Mouse (Mus musculus) layer of hippocampus, postnatal 36 days (tissue): ENCODE data around the gene Fcer1g. TPM values are rescaled to one million over a fixed set of nuclear protein-coding genes. Genes with fewer than 3 reads are reported as not detected.
A peak's percentile ranks its signal among the peaks of the same experiment; 100 is the strongest.

Experiments used
- DNase-seq, 2 experiments: peaks; one replicate each; pipeline ENCODE4 v3.0.0; 2022
- total RNA-seq, 2 experiments: library from RNA; stranded (reverse); gene quantifications; 2 replicates each; pipeline ENCODE4 v1.2.3; 2021

Gene Fcer1g
- 10 to 100 TPM; 13.5 to 15.2 TPM for total RNA-seq

DNA sequence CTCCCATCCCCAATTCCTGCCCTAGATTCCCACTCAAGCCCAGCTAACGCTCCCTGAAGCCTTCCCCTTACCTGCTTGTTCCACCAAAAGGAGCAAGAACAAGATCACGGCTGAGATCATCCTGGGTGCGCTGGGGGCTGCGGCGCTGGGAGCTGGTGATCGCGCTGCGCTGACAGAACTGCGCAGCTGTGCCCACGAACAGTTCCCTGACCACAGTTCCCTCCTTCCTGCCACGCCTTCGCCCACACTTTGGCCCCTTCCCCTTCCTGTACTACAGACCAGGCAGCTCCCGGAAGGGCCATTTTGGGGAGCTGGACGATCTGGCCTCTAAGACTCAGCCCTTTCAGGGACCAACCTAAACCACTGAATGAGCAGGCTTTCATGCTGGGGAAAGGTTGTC lies at the start of gene Fcer1g:
TSS of gene Fcer1g (minus strand) at position 240 of the 400 bp plus-strand sequence.
- no peak for DNase-seq

DNA sequence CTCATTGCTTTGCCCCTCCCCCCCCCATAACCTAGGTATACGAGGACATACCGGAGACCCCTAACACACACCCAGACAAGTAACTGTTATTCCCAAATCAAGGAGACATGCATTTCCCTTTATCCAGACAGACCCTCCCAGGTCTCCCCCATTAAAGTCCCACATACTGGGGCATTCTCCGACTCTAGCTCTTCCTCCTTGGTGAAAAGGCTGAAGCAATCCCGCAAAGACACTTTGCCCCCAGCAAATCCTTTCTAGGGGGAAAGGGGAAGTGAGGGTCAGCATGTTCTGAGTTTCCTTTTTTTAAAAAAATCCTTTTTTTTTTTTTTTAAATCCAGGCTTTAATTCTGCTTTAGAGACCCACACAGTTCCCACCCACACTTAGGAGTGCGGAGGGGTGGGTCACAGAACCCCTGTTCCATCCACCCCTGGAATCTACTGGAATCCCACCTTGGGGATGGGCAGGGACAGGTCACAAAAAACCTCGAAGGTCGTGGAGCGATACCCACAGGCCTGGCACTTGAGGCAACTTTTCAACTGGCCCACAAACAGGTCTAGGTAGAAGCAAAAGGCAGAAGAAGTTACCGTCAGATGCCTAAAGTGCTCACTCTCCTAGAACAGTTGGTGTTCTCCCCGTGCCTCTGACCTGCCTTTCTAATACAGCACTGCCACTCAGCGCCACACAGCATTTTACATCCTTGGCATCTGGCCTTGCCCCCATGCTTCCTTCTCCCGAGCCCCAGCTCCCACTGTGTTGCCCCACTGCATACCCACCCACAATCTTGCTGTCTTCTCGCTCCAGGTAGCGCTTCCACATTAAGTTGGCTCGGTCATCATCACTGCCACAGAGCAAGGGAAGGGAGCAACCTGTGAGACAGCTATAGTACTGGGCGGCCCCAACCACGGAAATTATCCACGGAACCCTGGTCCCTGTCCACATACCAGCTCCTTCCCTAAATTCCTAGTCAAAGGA lies 49.3 kb upstream of the Fcer1g start:
- DNase-seq, result no peak

DNA sequence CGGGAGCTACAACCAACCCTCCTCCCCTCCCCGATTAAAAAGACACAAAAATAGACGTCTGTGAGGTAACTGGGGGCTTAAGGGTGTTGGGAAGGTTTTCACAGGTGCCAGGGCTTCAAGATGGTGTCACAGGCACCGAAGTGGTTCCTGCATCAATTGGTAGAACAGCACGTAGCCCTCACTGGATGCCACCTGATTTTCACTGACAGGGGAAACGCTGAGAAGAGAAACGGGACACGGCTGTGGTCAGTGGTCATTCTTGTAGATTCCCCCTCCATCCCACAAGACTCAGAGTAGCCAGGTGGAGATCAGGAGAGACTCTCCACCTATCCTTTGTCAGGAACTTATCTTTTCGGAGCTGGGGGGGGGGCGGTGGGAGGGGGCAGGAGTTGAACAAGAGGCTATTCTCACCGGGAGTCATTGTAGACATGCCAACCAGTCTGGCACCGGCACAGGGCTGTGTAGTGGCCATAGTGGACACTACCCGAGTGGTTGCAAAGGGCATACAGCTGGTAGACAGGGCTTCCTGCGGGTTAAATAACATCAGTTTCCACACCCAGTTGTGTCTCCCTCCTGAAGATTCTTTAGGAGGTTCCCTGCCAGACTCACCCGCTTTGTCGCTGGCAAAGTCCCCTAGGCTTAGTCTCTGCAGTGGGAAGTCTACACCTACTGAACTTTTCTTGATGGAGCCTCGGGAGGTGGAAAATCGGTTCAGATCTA lies 48.1 kb upstream of the Fcer1g start:
- DNase-seq, result no peak

- peak in 1 of 2 experiments; percentile 78 for DNase-seq
Observed at GRCm38 (mm10) chr1:171281528-171281923, 47.4 kb upstream of the Fcer1g start.

DNA sequence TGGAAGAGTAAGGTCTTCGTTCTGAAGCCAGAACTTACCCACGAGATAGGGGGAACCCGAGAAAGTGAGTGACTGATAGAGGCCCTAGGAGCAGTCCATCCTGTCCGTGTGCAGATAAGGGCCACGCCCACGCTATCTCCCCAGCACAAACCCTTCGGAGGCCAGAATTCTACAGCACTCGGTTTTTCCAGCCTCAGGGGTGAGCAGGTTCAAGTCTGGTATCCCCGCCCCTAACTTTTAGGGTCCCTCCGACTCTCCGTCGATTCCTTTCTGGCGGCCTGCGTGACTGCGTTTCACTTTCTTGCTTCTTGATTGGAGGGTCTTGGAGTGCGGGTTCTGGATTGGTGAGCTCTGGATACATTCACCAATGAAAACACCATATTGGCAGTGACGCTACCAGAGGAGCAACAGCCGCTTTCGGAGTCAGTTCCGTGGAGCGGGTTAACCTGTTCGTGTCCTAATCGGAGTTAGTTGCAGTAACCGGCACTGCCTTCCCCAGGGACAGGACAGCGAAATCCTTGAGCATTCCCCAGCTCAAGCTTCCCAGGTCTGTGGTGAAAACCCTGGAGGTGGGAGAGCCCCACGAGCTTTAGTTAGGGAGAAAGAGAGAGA lies 46.9 kb upstream of the Fcer1g start, which contains the start of gene Ppox:
TSS of gene Ppox (minus strand) at position 271 of the 612 bp plus-strand sequence.
- DNase-seq, result peak; percentile 91 to 92

DNA sequence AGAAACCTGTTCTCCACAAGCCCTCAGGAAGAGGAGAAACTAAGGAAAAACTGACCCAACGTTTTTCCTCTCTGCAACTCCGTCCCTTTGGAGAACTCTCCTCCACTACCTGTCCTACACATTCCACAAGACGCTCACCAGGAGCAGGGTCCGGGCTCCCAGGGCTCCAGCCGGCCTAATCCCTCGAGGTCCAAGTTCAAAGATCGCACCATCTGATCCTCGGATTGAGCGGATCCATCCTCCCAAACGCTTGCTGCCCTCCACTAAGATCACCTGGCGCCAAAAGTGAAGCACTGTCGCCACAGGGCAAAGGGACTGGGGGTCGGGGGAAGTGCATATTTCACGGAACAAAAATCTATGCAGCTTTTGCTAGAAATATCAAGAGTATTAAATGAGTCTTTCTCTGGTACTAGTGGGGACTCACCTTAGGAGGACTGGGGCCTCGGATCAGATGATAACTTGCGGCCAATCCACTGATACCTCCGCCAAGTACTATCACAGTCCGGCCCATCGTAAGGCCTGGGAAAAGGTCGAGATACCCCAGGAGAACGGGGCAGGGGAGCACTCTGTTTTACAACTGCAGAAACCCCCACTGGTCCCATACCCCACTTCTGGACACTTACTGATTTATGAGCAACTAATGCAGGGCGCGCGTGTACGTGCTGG lies 46.2 kb upstream of the Fcer1g start:
- no peak for DNase-seq

- DNase-seq, result no peak
Observed at GRCm38 (mm10) chr1:171279721-171280120, 45.6 kb upstream of the Fcer1g start.

- DNase-seq, result no peak
Observed at GRCm38 (mm10) chr1:171279012-171279705, 45.0 kb upstream of the Fcer1g start.

DNA sequence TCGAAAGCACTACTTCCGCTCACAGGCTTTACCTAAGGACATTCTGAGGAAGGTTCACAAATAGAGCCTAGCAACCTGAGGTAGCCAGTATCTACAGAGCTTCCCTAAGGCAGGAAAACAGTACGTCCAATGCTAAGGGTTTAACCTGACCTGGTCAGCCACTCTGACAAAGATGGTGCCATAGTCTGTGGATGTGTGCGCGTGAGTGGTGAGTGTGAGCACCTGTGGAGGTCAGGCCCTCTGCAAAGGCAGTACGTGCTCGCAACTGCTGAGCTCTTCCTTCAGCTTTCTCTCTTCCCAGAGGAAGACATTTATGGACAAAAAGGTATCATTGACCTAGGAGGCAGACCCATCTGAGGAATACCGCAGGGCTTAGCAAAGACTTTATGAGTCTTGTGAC lies 44.3 kb upstream of the Fcer1g start:
- DNase-seq, result no peak

DNA sequence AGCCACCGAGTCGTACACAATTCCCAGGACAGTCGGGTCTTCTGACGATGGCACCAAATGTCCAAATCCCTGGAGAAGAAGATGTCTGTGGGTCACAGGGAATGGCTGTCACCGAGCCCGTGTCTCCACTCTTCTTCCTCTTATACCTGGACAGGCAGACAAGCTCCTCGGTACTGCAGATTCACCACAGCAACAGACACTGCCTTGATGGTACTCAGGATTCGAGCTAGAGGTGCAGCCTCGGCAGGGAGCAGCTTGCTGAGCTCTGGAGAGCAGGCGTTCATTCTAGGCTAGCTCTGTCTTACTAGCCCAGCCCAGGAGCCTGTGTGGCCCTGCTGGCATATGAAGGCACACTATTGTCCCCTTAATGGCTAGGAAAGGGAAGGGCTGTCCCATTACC lies 43.6 kb upstream of the Fcer1g start:
- DNase-seq, result no peak

DNA sequence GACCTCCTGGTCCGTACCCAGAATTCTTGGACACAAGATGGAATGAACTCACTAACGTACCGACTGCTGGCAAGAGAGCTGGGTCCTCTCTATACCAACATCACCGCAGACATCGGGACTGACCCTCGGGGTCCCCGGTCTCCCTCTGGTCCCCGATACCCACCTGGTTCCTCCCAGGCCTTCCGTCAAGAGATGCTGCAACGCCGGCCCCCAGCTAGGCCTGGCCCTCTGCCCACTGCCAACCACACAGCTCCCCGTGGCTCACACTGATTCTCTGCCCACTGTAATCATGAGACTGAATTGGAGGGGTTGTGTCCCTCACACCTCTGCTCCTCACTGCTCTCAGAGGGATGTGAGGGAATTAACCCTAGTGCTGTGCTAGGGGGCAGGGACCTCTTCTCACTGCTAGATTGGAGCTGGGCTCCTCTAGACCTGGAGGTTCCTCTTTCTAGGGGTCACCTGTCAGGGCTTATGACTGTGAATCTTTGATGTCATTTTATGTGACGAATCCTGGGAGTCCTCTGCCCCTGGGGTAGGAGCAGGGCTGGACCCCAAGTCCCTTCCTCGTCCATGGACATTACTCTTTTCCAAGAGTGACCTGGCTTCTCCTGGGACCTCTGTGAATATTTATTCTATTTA lies 42.1 kb upstream of the Fcer1g start:
- no peak for DNase-seq

GRCm38 (mm10) chr1:171275144-171275734 lies 41.1 kb upstream of the Fcer1g start:
- DNase-seq, result no peak

- DNase-seq, result no peak
Observed at GRCm38 (mm10) chr1:171274171-171274570, 40.0 kb upstream of the Fcer1g start.

DNA sequence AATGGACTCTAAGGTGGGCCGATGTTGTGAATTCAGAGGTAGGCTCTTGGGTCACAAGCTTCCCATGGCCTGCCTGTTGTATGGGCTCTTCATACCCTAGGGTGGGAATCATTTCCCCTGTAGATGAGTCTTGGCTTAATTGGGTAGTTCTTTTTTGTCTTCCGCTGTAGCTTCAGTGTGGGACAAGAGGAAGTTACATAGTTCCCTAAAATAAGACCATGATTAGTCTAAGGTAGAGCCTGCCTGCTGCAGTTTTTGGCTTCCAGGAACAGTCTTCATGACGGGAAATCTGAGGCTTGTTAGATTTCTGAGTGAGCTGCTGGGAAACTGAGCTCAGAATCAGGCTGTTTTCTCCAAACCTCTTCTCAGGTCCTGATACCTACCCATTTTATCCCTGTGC lies 37.9 kb upstream of the Fcer1g start:
- DNase-seq, result no peak

DNA sequence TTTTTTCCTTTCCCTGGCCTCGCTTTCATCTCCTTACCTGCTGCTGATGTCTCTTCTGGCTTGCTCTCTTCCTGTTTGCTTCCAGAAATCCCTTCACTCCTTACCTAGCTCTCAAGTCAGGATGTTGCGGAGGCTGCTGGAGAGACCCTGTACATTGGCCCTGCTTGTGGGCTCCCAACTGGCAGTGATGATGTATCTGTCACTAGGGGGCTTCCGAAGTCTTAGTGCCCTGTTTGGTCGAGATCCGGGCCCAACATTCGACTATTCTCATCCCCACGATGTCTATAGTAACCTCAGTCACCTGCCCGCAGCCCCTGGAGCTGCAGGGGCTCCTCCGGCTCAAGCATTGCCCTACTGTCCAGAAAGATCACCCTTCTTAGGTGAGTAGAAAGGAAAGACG lies 37.5 kb upstream of the Fcer1g start:
- no peak for DNase-seq

- no peak for DNase-seq
Observed at GRCm38 (mm10) chr1:171271196-171271595, 37.0 kb upstream of the Fcer1g start.

DNA sequence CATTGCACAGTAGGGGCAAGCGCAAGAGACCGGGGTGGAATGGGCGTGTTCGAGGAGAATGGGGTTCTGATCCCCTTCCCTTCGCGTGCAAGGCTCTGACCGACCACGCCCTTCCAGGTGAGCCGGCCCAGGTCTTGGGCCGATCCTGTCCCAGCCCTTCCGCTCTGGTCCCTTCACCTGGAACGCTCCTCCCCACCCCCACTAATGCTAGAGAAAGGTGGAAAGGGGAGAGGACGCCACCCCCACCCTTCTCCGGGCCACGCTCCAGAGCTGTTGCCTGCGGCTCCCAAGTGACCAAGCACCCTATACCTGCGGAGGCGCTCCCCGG lies 36.4 kb upstream of the Fcer1g start:
- DNase-seq, result no peak

DNA sequence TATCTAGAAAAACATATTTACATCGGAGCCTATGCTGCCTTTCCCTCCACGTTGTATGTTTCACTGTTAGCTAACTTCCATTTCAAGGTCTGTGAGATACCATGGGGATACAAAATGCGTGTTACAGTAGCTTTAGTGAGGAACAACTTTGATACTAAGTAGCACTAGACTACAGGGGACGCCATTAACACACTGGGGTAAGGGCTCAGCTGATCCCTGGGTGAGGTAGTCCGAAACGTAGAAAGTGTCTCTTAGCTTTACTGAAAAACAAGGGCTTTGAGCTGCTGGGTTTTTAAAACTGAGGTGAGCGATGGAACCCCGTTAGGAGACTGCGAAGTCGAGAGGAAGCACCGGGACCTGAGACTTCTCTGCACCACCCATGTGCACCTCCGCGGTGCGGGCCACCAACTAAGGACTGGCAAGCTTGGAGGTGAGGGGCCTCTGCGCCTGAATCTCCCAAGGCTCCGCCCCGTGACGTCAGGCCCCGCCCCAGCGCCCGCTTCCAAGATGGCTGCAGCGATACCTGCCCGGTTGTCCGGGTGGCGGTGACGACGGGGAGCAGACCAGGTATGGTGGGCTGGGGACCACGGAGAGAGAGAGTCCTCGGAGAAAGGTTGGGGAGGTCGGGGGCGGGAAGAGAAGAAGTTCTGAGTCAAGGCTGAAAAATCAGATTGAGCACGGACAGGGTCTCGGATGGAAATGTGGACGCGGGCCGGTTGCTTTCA lies 35.8 kb upstream of the Fcer1g start, which contains the start of gene B4galt3:
TSS of gene B4galt3 (plus strand) at position 481 of the 725 bp plus-strand sequence.
- peak; percentile 95 to 96 for DNase-seq

- DNase-seq, result no peak
Observed at GRCm38 (mm10) chr1:171268341-171268740, 34.2 kb upstream of the Fcer1g start.
